8 mouse cellular contexts compared by ENCODE assay signal in the genomic region with DNA sequence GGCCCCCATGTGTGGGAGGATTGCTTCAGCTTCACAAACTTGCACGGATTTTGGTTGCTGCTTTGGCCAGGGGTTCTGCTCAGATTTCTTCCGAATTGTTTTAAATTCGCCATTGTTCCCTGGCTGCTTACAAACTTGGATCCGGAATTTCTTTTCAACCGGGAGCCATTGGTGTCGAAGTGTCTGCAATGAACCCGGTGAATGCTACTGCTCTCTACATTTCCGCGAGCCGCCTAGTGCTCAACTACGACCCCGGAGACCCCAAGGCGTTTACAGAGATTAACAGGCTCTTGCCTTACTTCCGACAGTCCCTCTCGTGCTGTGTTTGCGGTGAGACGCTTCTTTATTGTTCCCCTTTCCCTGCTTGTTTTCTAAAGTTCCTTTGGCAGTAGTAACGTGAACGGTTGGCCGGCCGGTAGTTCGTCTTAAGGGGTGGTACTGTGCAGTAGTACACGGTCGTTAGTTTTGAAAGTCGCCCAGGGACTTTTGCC. TPM values are rescaled to one million over a fixed set of nuclear protein-coding genes. Genes with fewer than 3 reads are reported as not detected.
DNase-seq lines count a peak whose midpoint lies in the region; ATAC-seq and TF ChIP-seq lines count a peak whose summit lies in the region.

No protein-coding gene starts in this region.

- peaks cover 22% of the 10 kb centered on the region for H3K4me1 ChIP-seq in forebrain, embryonic 16.5 days (replicated peaks; ENCODE audit: control insufficient read depth, insufficient read depth, low read length)
- peaks cover 22% of the 10 kb centered on the region for H3K4me1 ChIP-seq in lung, embryonic 16.5 days (replicated peaks; ENCODE audit: control insufficient read depth, insufficient read depth, low read length)

- H3K4me3 ChIP-seq in C2C12 (ENCODE audit: insufficient read depth, poor library complexity, severe bottlenecking), result peak overlapping the region; percentile 78
- peak overlapping the region; percentile 98 for H3K4me3 ChIP-seq in forebrain, embryonic 16.5 days (replicated peaks; ENCODE audit: low read length)
- peak overlapping the region; percentile 81 for H3K4me3 ChIP-seq in lung, embryonic 16.5 days (ENCODE audit: low read length)

- no peaks in the 10 kb centered on the region for H3K9me3 ChIP-seq in forebrain, embryonic 16.5 days (ENCODE audit: control insufficient read depth, low read length)
- no peaks in the 10 kb centered on the region; the same call in 1 of the 2 replicates for H3K9me3 ChIP-seq in lung, embryonic 16.5 days (ENCODE audit: control insufficient read depth, low read length)

- H3K79me3 ChIP-seq in C2C12 (ENCODE audit: low read depth), result peaks cover 56% of the 10 kb centered on the region

- peaks cover 16% of the 10 kb centered on the region for H3K36me3 ChIP-seq in C2C12 (ENCODE audit: control insufficient read depth, insufficient read depth)
- H3K36me3 ChIP-seq in forebrain, embryonic 16.5 days (ENCODE audit: control insufficient read depth, insufficient read depth), result no peaks in the 10 kb centered on the region
- H3K36me3 ChIP-seq in lung, embryonic 16.5 days (ENCODE audit: control insufficient read depth, insufficient read depth, low read length), result no peaks in the 10 kb centered on the region

- H3K79me2 ChIP-seq in C2C12 (ENCODE audit: control insufficient read depth, insufficient read depth), result peaks cover 58% of the 10 kb centered on the region

- no peak for TF ChIP-seq CTCF in C2C12 (IDR thresholded peaks at IDR 0.05; ENCODE audit: control insufficient read depth, insufficient read depth, insufficient read length)

- under 1% methylated on average over 25 of the region's 25 CpGs for WGBS in forebrain, embryonic 16.5 days
- WGBS in lung, embryonic 16.5 days, result under 1% methylated on average over 25 of the region's 25 CpGs

- peak overlapping the region; percentile 99 for H3K27ac ChIP-seq in forebrain, embryonic 16.5 days (ENCODE audit: low read length)
- peak overlapping the region; percentile 100 for H3K27ac ChIP-seq in lung, embryonic 16.5 days (ENCODE audit: low read length)

- peak; percentile 24 for DNase-seq in NIH3T3 (ENCODE audit: low read depth)
- peak; percentile 51 for DNase-seq in kidney, adult 18-20 months
- peak; percentile 48 for DNase-seq in retina, postnatal 1 day
- DNase-seq in frontal cortex, postnatal 10 days (ENCODE audit: low spot score in 2 of 2), result no peak
- no peak for DNase-seq in left cerebral cortex, adult 9 months (ENCODE audit: low spot score in 2 of 2)

- peak overlapping the region; percentile 83 for H3K4me2 ChIP-seq in forebrain, embryonic 16.5 days (ENCODE audit: low read length)
- peak overlapping the region; percentile 85 for H3K4me2 ChIP-seq in lung, embryonic 16.5 days (ENCODE audit: low read depth, low read length)

- H3K9ac ChIP-seq in forebrain, embryonic 16.5 days (replicated peaks; ENCODE audit: low read depth, low read length), result peak overlapping the region; percentile 99
- H3K9ac ChIP-seq in lung, embryonic 16.5 days (ENCODE audit: low read length), result peak overlapping the region; percentile 100

- ATAC-seq in forebrain, embryonic 16.5 days, result no peak
- no peak for ATAC-seq in lung, embryonic 16.5 days (ENCODE audit: low read depth)

- H3ac ChIP-seq in C2C12 (ENCODE audit: control insufficient read depth, insufficient read length, low read depth), result peak overlapping the region; percentile 96

- no peaks in the 10 kb centered on the region for H3K27me3 ChIP-seq in C2C12 (ENCODE audit: control insufficient read depth, insufficient read depth, insufficient read length)
- H3K27me3 ChIP-seq in forebrain, embryonic 16.5 days (replicated peaks; ENCODE audit: control insufficient read depth, insufficient read depth, low read length), result no peaks in the 10 kb centered on the region
- H3K27me3 ChIP-seq in lung, embryonic 16.5 days (ENCODE audit: control insufficient read depth, insufficient read depth, low read depth, low read length), result no peaks in the 10 kb centered on the region

TF ChIP-seq in C2C12, 6 proteins besides CTCF, POLR2A, EP300 and RAD21:
- no peak for TF ChIP-seq USF1 (IDR thresholded peaks at IDR 0.05; ENCODE audit: low read depth)
- TF ChIP-seq MAX (IDR thresholded peaks at IDR 0.05), result no peak

RNA-seq across cellular contexts. Expression of a gene that starts 1.2 kb away (rescaled TPM):
- polyA plus RNA-seq in C2C12 (2012; fragmentation: generic; extraction: Trizol), result 7.6 TPM
- polyA plus RNA-seq in forebrain, embryonic 16.5 days (2015; fragmentation: Nextera tagmentation; extraction: Ambion mirVana), result 5.0 and 5.4 TPM in 2 replicates
- 3.7 and 3.9 TPM in 2 replicates for polyA plus RNA-seq in lung, embryonic 16.5 days (2015; fragmentation: Nextera tagmentation; extraction: Ambion mirVana)

RNA-seq across cellular contexts. Expression of a gene that starts 40.4 kb away (rescaled TPM):
- polyA plus RNA-seq in C2C12 (2012; fragmentation: generic; extraction: Trizol), result 17.5 TPM
- polyA plus RNA-seq in forebrain, embryonic 16.5 days (2015; fragmentation: Nextera tagmentation; extraction: Ambion mirVana), result 19.9 and 20.7 TPM in 2 replicates
- 22.1 and 22.5 TPM in 2 replicates for polyA plus RNA-seq in lung, embryonic 16.5 days (2015; fragmentation: Nextera tagmentation; extraction: Ambion mirVana)

Comparison
In these comparisons a context has a peak if more than half of its experiments do, and no peak if none do; other contexts are left out.
1. DNase-seq: peak in NIH3T3 (single experiment), kidney, adult 18-20 months (single experiment) and retina, postnatal 1 day (single experiment); none in frontal cortex, postnatal 10 days (0 of 2) and left cerebral cortex, adult 9 months (0 of 2).
2. Peak in every context shown above with its lines, with median percentiles within 50 percentile points of each other: H3K4me3 ChIP-seq.